Mouse (Mus musculus): Measurements from ENCODE around the gene Boc. TPM values are rescaled to one million over a fixed set of nuclear protein-coding genes. Genes with fewer than 3 reads are reported as not detected.
A peak's percentile ranks its signal among the peaks of the same experiment; 100 is the strongest.
"Not testable (repeated sequence)": the region's sequence is repeated elsewhere in the genome, so short reads cannot be mapped to it uniquely, and the experiment has no call there.

The Boc gene
- polyA plus RNA-seq, 1 experiment from 2014 or later: 20.6 TPM

DNA sequence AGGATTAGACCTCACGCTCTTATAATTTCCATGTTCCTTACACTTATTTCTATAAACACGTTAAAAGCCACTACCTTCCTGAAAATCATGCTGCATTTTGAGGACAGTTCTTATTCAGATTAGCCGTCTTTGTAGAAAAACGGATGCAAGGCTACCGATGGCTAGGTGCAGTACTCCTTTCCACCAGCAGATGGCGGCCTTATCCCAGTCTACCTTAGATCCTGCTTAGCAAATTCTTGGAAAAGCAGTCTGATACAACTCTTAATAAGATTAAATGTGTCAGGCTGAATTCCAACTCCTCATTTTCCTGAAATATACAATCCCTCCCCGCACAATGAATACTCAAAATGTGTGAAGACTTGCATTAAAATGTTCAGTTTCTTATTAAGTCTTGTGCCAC lies 74.6 kb downstream of the Boc start:
- 5% methylated on average over 7 of the region's 7 CpGs for WGBS
- Histone ChIP-seq H3K4me3 (no peak overlapping the region), H3K9me3 (replicated peaks) (no peaks in the 10 kb centered on the region), H3K4me2 (no peak overlapping the region), H3K27me3 (no peaks in the 10 kb centered on the region), H3K4me1 (peaks cover 31% of the 10 kb centered on the region), H3K9ac (no peak overlapping the region), H3K27ac (0 out of 2 replicates have a peak overlapping the region, but pooled peaks have one; percentile 28), H3K36me3 (ENCODE audit: poor library complexity, severe bottlenecking) (peaks cover 42% of the 10 kb centered on the region)
- ATAC-seq: peak; percentile 48

DNA sequence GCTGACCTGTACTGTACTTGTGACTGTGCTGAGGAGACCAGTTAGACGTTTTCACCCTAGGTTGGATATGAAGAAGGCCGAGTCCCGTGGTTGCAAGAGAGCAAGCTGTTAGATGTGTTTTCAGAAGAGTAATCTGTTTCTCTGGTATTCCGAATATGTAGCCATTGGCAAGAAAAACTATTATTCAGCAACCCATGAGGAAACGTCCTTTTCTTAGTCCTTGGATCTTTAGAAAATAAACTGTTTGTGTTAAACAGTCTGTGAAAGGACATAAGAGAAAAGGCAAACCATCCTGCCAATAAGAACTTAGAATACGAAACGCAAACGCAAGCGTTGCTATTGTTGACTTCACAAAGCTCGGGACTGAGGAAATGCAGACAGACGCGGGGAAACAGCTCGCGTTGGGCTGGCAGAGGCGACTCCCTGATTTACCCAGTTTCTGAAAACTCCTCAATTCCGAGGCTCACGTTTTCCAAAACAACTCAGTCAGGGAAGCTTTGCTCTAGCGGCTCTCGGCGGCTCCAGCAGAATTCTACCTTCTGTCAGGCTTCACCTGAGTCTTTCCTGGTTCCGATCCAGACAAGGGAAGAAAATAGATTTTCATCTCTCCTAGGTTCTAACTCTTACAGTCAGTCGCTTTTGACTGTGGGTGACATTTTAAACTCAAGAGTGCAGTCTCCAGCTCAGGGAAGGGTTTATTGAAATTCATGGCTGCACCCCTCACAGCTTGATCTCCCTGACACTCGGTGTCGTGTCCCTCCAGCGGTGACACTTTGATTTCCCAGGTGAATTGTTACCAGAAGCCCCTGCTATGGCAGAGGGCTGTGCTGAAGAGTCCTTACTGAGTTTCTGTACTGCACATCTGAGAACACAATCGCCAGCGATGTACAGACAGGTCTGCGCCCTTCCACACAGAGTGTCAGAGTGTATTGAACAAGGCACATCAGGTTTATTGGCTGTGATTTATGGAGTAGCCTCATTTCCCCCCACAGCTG lies 76.8 kb downstream of the Boc start:
- 36% methylated on average over 28 of the region's 28 CpGs for WGBS
- ATAC-seq: no peak
- no peaks in the 10 kb centered on the region for H3K27me3 ChIP-seq

DNA sequence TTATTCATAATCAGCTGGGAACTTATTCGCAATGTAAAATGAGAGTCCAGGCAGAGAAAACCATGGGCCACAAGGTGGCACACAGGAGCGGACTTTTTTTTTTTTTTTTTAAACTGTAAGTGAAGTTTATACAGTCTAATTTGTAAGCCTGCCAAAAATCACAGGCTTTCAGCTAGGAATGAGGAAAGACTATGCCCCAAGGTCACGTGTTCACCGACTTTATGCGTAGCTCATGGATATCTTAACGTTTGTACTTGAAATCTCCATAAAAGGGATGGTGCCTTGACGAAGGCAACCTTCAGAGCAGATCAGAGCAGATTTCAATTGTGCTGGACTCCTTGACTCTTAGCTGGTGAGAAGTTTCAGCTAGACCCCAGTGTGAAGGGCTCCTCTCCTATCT lies 78.1 kb downstream of the Boc start:
- WGBS: 74% methylated on average over 7 of the region's 7 CpGs
- no peak overlapping the region for H3K27ac ChIP-seq
- 0 out of 2 replicates have a peak, but pooled peaks have one; percentile 9 for ATAC-seq

More for the DNA sequence above, 76.8 kb downstream of the Boc start:
- peaks cover 20% of the 10 kb centered on the region for H3K36me3 ChIP-seq (ENCODE audit: poor library complexity, severe bottlenecking)
- H3K4me1 ChIP-seq: peaks cover 27% of the 10 kb centered on the region
- no peaks in the 10 kb centered on the region for H3K9me3 ChIP-seq (replicated peaks)
- 0 out of 2 replicates have a peak overlapping the region, but pooled peaks have one; percentile 4 for H3K9ac ChIP-seq
- H3K27ac ChIP-seq: peak overlapping the region; percentile 7; the same call in 1 of the 2 replicates
- no peak overlapping the region for H3K4me3 ChIP-seq
- no peak overlapping the region for H3K4me2 ChIP-seq

DNA sequence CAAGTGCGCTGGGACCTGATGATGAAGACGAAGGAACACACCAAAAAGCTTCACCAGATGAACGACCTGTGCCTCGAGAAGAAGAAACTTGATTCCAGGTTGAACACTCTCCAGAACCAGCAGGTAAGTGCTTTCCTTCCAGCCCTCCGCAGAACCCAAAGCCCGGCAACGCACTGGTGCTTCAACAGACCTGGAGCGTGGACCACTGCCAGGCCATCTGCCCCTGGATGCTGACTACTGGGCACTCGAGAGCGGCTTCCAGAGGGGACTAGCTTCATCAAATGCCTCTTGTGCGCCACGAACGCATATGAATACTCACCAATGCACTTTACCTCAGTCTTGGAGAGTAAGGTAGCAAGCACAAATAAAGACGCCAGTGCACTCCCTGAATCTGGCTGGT lies 78.8 kb downstream of the Boc start:
- ATAC-seq: no peak
- peaks cover 12% of the 10 kb centered on the region for H3K4me1 ChIP-seq
- H3K4me2 ChIP-seq: no peak overlapping the region
- peaks cover 3% of the 10 kb centered on the region for H3K36me3 ChIP-seq (ENCODE audit: poor library complexity, severe bottlenecking)
- no peak overlapping the region for H3K4me3 ChIP-seq
- H3K27me3 ChIP-seq: no peaks in the 10 kb centered on the region
- no peak overlapping the region for H3K27ac ChIP-seq
- no peaks in the 10 kb centered on the region for H3K9me3 ChIP-seq (replicated peaks)
- whole genome bisulfite sequencing: 92% methylated on average over 14 of the region's 14 CpGs
- H3K9ac ChIP-seq: no peak overlapping the region

More for the DNA sequence above, 78.1 kb downstream of the Boc start:
- peaks cover 14% of the 10 kb centered on the region for H3K4me1 ChIP-seq
- no peak overlapping the region for H3K9ac ChIP-seq
- H3K4me2 ChIP-seq: no peak overlapping the region
- no peaks in the 10 kb centered on the region for H3K9me3 ChIP-seq (replicated peaks)
- peaks cover 9% of the 10 kb centered on the region for H3K36me3 ChIP-seq (ENCODE audit: poor library complexity, severe bottlenecking)
- H3K4me3 ChIP-seq: no peak overlapping the region
- no peaks in the 10 kb centered on the region for H3K27me3 ChIP-seq

DNA sequence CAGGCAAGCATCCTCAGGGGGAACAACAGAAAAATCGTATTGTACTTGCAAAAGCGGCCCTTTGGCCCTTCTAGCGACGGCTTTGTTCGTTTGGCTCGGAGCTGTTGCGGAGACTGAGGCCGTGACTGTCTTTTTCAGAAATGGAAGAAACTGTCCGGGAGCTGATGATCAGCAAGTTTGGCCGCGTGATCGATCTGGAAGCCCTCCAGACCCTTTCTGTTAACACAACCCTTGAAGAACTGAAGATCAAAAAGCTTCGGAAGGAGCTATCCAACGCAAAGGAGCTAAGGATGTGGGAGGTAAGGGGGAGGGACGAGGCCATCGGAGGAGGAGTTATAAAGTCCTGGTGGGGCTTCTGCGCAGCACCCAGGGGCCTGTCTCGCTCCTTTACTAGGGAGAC lies 79.9 kb downstream of the Boc start:
- Histone ChIP-seq H3K9me3 (replicated peaks) (no peaks in the 10 kb centered on the region), H3K4me2 (no peak overlapping the region)
- no peak for ATAC-seq

DNA sequence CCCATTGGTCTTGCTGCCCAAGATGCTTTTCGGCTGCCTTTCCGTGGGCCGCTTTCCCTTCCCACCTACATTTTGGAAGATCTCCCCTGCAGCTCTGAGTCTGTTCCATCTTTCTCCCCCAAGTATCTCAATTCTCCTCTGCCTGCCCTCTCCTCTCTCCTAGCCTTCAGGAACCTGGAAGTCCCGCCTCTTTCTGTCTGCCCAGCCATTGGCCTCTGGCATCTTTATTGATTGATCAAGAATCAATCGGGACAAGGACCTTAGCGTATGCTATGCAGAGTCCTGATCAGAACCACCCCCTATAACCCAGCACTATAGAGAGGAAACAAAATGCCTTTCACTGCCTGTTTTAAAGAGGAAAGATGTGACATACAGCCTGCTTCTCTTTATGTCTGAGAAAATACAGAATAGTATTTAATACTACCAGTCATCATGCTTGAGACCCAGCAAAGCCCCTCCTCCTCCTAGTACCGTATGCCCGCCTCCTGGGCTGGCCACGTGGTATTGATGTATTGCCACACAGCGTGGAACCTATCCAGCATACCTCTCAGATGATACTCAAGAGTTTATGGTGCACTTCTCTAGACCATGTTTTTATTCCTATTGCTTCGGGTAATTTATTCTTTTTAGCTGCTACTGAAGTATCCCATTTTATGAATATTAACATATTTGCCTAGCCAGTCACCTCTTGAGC lies 82.9 kb downstream of the Boc start:
- H3K9ac ChIP-seq: no peak overlapping the region
- no peak overlapping the region for H3K4me3 ChIP-seq
- H3K9me3 ChIP-seq (replicated peaks): no peaks in the 10 kb centered on the region
- no peaks in the 10 kb centered on the region for H3K27me3 ChIP-seq
- peaks cover 1% of the 10 kb centered on the region; the same call in 1 of the 2 replicates for H3K4me1 ChIP-seq
- no peaks in the 10 kb centered on the region for H3K36me3 ChIP-seq (ENCODE audit: poor library complexity, severe bottlenecking)
- no peak overlapping the region for H3K27ac ChIP-seq
- no peak overlapping the region for H3K4me2 ChIP-seq
- 89% methylated on average over 11 of the region's 11 CpGs for WGBS
- 0 out of 2 replicates have a peak, but pooled peaks have one; percentile 36 for ATAC-seq

More for the DNA sequence above, 79.9 kb downstream of the Boc start:
- Histone ChIP-seq H3K4me1 (peaks cover 12% of the 10 kb centered on the region), H3K27me3 (no peaks in the 10 kb centered on the region), H3K9ac (no peak overlapping the region), H3K27ac (no peak overlapping the region), H3K4me3 (no peak overlapping the region), H3K36me3 (ENCODE audit: poor library complexity, severe bottlenecking) (no peaks in the 10 kb centered on the region)
- 36% methylated on average over 18 of the region's 18 CpGs for WGBS

DNA sequence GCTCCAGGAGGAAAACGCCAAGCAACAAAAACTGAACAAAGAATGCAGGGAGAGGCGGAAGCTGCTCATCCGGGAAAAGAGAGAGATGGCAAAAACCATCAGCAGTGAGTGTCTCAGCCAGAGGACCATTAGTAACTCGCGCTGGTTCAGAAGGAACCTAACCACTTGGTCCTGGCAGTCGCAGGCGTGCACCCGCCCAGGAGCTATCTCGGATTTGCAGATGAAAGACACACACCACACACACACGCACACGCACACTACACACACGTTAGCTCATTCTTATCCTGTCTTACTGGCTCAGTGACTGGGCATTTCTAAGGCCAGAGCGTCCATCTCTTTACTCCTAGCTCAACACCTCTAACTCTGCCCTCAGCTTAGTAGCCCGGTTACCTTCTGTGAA lies 83.4 kb downstream of the Boc start:
- Histone ChIP-seq H3K27me3 (no peaks in the 10 kb centered on the region), H3K27ac (no peak overlapping the region), H3K4me3 (no peak overlapping the region), H3K9ac (no peak overlapping the region), H3K9me3 (replicated peaks) (no peaks in the 10 kb centered on the region), H3K4me2 (no peak overlapping the region), H3K4me1 (no peaks in the 10 kb centered on the region; the same call in 1 of the 2 replicates), H3K36me3 (ENCODE audit: poor library complexity, severe bottlenecking) (no peaks in the 10 kb centered on the region)
- WGBS: 91% methylated on average over 14 of the region's 14 CpGs
- no peak for ATAC-seq

DNA sequence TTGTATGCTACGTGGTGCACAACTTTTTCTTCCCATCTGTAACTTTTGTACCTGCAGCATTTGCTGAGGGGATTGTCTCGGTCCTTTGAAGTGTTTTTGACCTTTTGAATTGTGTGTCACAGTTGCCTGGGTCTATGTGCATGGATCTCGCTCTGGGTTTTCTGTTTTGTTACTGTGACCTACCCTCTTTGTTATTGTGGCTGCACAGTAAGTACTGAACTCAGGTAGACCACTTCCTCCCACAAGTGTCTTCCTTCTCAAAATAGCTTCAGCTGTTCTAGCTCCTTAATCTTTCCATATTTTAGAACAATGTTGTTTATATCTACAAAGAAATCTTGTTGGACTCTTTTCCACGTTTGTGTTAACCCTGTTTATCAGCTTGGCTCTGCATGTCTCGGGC lies 97.8 kb downstream of the Boc start:
- H3K9me3 ChIP-seq (replicated peaks): no peaks in the 10 kb centered on the region
- no peak for ATAC-seq
- H3K27me3 ChIP-seq: no peaks in the 10 kb centered on the region
- no peak overlapping the region for H3K4me2 ChIP-seq
- H3K4me3 ChIP-seq: no peak overlapping the region
- no peak overlapping the region for H3K27ac ChIP-seq
- no peak overlapping the region for H3K9ac ChIP-seq
- H3K4me1 ChIP-seq: no peaks in the 10 kb centered on the region; the same call in 1 of the 2 replicates
- WGBS: 81% methylated on average over 5 of the region's 5 CpGs
- H3K36me3 ChIP-seq (ENCODE audit: poor library complexity, severe bottlenecking): no peaks in the 10 kb centered on the region

DNA sequence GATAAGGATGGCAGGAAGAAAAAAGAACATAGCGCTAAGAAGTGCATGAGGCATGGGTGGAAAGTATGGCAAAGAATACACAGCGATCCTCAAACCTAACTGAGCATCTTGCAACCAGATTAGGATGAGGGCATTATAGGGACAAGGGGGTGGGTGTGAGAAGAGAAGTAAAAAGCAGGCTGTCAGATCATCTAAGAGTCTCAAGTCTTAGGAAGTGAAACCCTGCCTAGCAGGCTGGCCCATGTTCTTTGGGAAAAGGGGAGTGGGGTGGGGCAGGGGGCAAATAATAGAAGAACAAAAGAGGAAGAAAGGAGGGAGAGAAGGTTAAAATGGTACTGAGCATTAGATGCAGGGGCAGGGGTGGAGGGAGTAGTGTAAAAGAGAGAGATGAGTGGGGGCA lies 99.9 kb downstream of the Boc start:
- H3K4me3 ChIP-seq: no peak overlapping the region
- H3K4me1 ChIP-seq: no peaks in the 10 kb centered on the region; the same call in 1 of the 2 replicates
- no peak overlapping the region for H3K4me2 ChIP-seq
- no peaks in the 10 kb centered on the region for H3K9me3 ChIP-seq (replicated peaks)
- H3K9ac ChIP-seq: no peak overlapping the region
- no peak overlapping the region for H3K27ac ChIP-seq
- ATAC-seq: no peak
- no peaks in the 10 kb centered on the region for H3K36me3 ChIP-seq (ENCODE audit: poor library complexity, severe bottlenecking)
- H3K27me3 ChIP-seq: no peaks in the 10 kb centered on the region
- 89% methylated on average over 2 of the region's 2 CpGs for WGBS

DNA sequence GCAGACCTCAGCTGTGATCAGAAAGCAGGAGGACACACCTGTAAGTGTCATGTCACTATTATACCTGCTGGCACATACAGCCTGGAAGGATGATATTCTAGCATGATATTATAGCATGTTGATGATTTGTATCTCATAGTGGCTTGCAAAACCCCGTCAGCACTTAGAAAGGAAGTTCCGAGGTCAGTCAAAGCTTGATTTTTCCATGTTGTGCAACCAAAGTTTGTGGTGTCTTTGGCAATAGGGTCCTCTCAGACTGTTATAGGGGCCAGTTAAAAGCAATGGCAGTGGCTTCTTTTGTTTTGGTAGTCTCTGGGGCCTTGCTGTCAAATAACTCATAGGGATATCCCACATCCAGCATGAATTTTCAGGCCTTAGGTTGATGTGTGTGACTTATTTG lies 100.8 kb downstream of the Boc start:
- no peak overlapping the region for H3K4me2 ChIP-seq
- H3K27me3 ChIP-seq: no peaks in the 10 kb centered on the region
- H3K9me3 ChIP-seq (replicated peaks): no peaks in the 10 kb centered on the region
- WGBS: 93% methylated on average over 2 of the region's 2 CpGs
- no peak for ATAC-seq
- H3K4me3 ChIP-seq: no peak overlapping the region
- H3K36me3 ChIP-seq (ENCODE audit: poor library complexity, severe bottlenecking): no peaks in the 10 kb centered on the region
- no peaks in the 10 kb centered on the region; the same call in 1 of the 2 replicates for H3K4me1 ChIP-seq
- no peak overlapping the region for H3K27ac ChIP-seq
- no peak overlapping the region for H3K9ac ChIP-seq

DNA sequence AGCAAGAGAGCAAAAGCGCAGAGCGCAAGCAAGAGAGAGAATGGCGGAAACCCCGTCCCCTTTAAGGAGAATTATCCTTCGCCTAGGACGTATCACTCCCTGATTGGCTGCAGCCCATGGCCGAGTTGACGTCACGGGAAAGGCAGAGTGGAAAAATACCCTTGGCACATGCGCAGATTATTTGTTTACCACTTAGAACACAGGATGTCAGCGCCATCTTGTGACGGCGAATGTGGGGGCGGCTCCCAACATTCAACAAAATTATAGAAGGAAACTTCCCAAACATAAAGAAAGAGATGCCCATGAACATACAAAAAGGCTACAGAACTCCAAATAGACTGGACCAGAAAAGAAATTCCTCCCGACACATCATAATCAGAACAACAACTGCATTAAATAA lies 116.8 kb downstream of the Boc start:
- not testable (repeated sequence) for H3K4me1 ChIP-seq; H3K9ac ChIP-seq; H3K27me3 ChIP-seq; H3K27ac ChIP-seq; H3K36me3 ChIP-seq (ENCODE audit: poor library complexity, severe bottlenecking); H3K4me2 ChIP-seq; H3K4me3 ChIP-seq; H3K9me3 ChIP-seq (replicated peaks); ATAC-seq
- WGBS: 95% methylated on average over 15 of the region's 15 CpGs

DNA sequence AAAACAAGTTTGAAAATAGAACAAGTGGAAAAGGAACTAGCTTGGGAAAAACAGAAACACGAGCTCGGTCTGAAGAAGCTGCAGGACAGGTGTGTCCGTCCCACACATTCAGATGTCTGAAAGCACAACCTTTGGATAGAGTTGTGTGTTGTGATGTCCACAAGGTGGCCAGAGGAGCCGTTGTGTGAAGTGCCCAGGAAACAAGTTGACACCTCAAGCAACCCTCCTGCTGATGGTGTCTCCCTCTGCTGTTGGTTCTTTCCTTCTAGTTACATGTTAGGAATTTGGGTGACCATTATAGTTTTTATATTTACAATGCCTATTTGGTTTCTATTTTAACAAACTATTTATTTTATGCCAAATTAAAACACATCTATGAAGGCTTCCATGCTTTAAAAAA lies 123.2 kb downstream of the Boc start:
- WGBS: 72% methylated on average over 4 of the region's 4 CpGs

More for the DNA sequence above, 123.2 kb downstream of the Boc start:
- no peak overlapping the region for H3K27ac ChIP-seq
- no peak overlapping the region for H3K9ac ChIP-seq
- no peaks in the 10 kb centered on the region for H3K9me3 ChIP-seq (replicated peaks)
- H3K36me3 ChIP-seq (ENCODE audit: poor library complexity, severe bottlenecking): no peaks in the 10 kb centered on the region
- no peak overlapping the region for H3K4me2 ChIP-seq
- H3K4me3 ChIP-seq: no peak overlapping the region
- no peaks in the 10 kb centered on the region for H3K27me3 ChIP-seq
- ATAC-seq: no peak
- H3K4me1 ChIP-seq: no peaks in the 10 kb centered on the region

Measured in forebrain, embryonic 13.5 days (tissue).